Mouse (Mus musculus) midbrain, embryonic 13.5 days (tissue): Measurements from ENCODE around the gene Cracr2b. TPM values are rescaled to one million over a fixed set of nuclear protein-coding genes. Genes with fewer than 3 reads are reported as not detected.
A peak's percentile ranks its signal among the peaks of the same experiment; 100 is the strongest.
"Not testable (repeated sequence)": the region's sequence is repeated elsewhere in the genome, so short reads cannot be mapped to it uniquely, and the experiment has no call there.

Source experiments
- ATAC-seq: fragments of 200-750 bp; cut with Nextera tagmentation; 2 replicates; pipeline ENCODE4 v1.8.0; 2017; ENCODE audit warnings: mild to moderate bottlenecking, moderate TSS enrichment, moderate library complexity
- H3K27ac ChIP-seq: fragments of 300-500 bp; sonication (generic); 2 replicates; pipeline ENCODE4 v1.5.1; 2015; ENCODE audit warnings: inconsistent platforms, mild to moderate bottlenecking, moderate library complexity
- H3K27me3 ChIP-seq: fragments of 300-500 bp; sonication (generic); 2 replicates; pipeline ENCODE4 v1.6.1; 2015; ENCODE audit warnings: mild to moderate bottlenecking, inconsistent platforms
- H3K36me3 ChIP-seq: fragments of 300-500 bp; sonication (generic); 2 replicates; pipeline ENCODE4 v1.6.1; 2015; ENCODE audit warnings: mild to moderate bottlenecking, inconsistent platforms
- H3K4me1 ChIP-seq: fragments of 300-500 bp; sonication (generic); replicated peaks from 2 replicates; pipeline ENCODE4 v1.6.1; 2015; ENCODE audit warnings: inconsistent platforms
- H3K4me2 ChIP-seq: fragments of 300-500 bp; sonication (generic); replicated peaks from 2 replicates; pipeline ENCODE4 v1.6.1; 2015; ENCODE audit warnings: moderate library complexity, mild to moderate bottlenecking, inconsistent platforms
- H3K4me3 ChIP-seq: fragments of 300-500 bp; sonication (generic); replicated peaks from 2 replicates; pipeline ENCODE4 v1.5.1; 2015; ENCODE audit warnings: mild to moderate bottlenecking, inconsistent platforms
- H3K9ac ChIP-seq: fragments of 300-500 bp; sonication (generic); replicated peaks from 2 replicates; pipeline ENCODE4 v1.6.1; 2015; ENCODE audit warnings: mild to moderate bottlenecking, inconsistent platforms
- H3K9me3 ChIP-seq: fragments of 300-500 bp; sonication (generic); 2 replicates; pipeline ENCODE4 v1.6.1; 2016; ENCODE audit warnings: mild to moderate bottlenecking, inconsistent platforms
- WGBS: fragments of 180-500 bp; shearing (Covaris S2); methylation state at CpG from one replicate; pipeline ENCODE4 v1.1.7; 2015; 5-methylcytosine and 5-hydroxymethylcytosine counted together
- polyA plus RNA-seq: library from polyadenylated mRNA; unstranded; fragments of >200 nt; fragmentation: Nextera tagmentation; extraction: Ambion mirVana; gene quantifications from 2 replicates; pipeline ENCODE4 v1.2.1, GENCODE M21; 2015

The Cracr2b gene
- polyA plus RNA-seq, 1 experiment from 2014 or later: 6.8 TPM

- H3K27ac ChIP-seq, H3K27me3 ChIP-seq, ATAC-seq, H3K4me3 ChIP-seq, H3K9me3 ChIP-seq, H3K4me2 ChIP-seq, H3K9ac ChIP-seq: not testable (repeated sequence)
- peaks cover 37% of the 10 kb centered on the region for H3K4me1 ChIP-seq
- WGBS: 94% methylated on average over 3 of the region's 3 CpGs
- H3K36me3 ChIP-seq: peaks cover 30% of the 10 kb centered on the region
These were observed 14.5 kb upstream of the Cracr2b start for GRCm38 (mm10) chr7:141446374-141446773.

- H3K4me3 ChIP-seq: peak within 1 kb of the TSS; percentile 89
- H3K9ac ChIP-seq: peak within 1 kb of the TSS; percentile 91
- no peaks in the 10 kb centered on the region for H3K9me3 ChIP-seq
- peaks cover 40% of the 10 kb centered on the region for H3K36me3 ChIP-seq
- H3K27ac ChIP-seq: peak within 1 kb of the TSS; percentile 92
- WGBS: under 1% methylated on average over 63 of the region's 63 CpGs
- peaks cover 31% of the 10 kb centered on the region for H3K4me1 ChIP-seq
- H3K27me3 ChIP-seq: no peaks in the 10 kb centered on the region
- H3K4me2 ChIP-seq: peak within 1 kb of the TSS; percentile 83
- peak; percentile 95 for ATAC-seq
These were observed 13.5 kb upstream of the Cracr2b start, which contains the start of gene Rplp2 for GRCm38 (mm10) chr7:141447110-141447991. Gene Rplp2, plus strand, starts transcription at chr7:141447370.

GRCm38 (mm10) chr7:141451928-141452327, 9.0 kb upstream of the Cracr2b start:
- ATAC-seq: no peak
- Histone ChIP-seq H3K27ac (no peak overlapping the region), H3K4me1 (peaks cover 31% of the 10 kb centered on the region), H3K4me3 (no peak overlapping the region), H3K9ac (no peak overlapping the region), H3K4me2 (no peak overlapping the region), H3K36me3 (peaks cover 40% of the 10 kb centered on the region), H3K27me3 (no peaks in the 10 kb centered on the region), H3K9me3 (no peaks in the 10 kb centered on the region)

- Histone ChIP-seq H3K4me2 (no peak overlapping the region), H3K4me3 (no peak overlapping the region), H3K9ac (no peak overlapping the region), H3K36me3 (peaks cover 38% of the 10 kb centered on the region), H3K9me3 (no peaks in the 10 kb centered on the region), H3K27ac (no peak overlapping the region), H3K27me3 (no peaks in the 10 kb centered on the region), H3K4me1 (peaks cover 24% of the 10 kb centered on the region)
- WGBS: 90% methylated on average over 2 of the region's 2 CpGs
- no peak for ATAC-seq
These were observed 7.3 kb upstream of the Cracr2b start for GRCm38 (mm10) chr7:141453636-141454035.

GRCm38 (mm10) chr7:141454967-141455551, 5.8 kb upstream of the Cracr2b start, which contains the start of gene Pnpla2:
Gene Pnpla2, plus strand, starts transcription at chr7:141455198.
- H3K9ac ChIP-seq: peak within 1 kb of the TSS; percentile 76
- ATAC-seq: peak; percentile 84
- peak within 1 kb of the TSS; percentile 68 for H3K27ac ChIP-seq
- H3K4me1 ChIP-seq: peaks cover 19% of the 10 kb centered on the region
- peaks cover 13% of the 10 kb centered on the region for H3K27me3 ChIP-seq
- H3K4me3 ChIP-seq: peak within 1 kb of the TSS; percentile 68
- H3K9me3 ChIP-seq: no peaks in the 10 kb centered on the region
- peak within 1 kb of the TSS; percentile 89 for H3K4me2 ChIP-seq
- under 1% methylated on average over 42 of the region's 45 CpGs for WGBS
- H3K36me3 ChIP-seq: peaks cover 37% of the 10 kb centered on the region

GRCm38 (mm10) chr7:141455610-141456314, 5.1 kb upstream of the Cracr2b start:
- peak overlapping the region; percentile 68 for H3K4me3 ChIP-seq
- peaks cover 19% of the 10 kb centered on the region for H3K4me1 ChIP-seq
- peaks cover 30% of the 10 kb centered on the region for H3K36me3 ChIP-seq
- 2% methylated on average over 23 of the region's 23 CpGs for WGBS
- peaks cover 20% of the 10 kb centered on the region for H3K27me3 ChIP-seq
- no peaks in the 10 kb centered on the region for H3K9me3 ChIP-seq
- peak overlapping the region; percentile 68 for H3K27ac ChIP-seq
- peak overlapping the region; percentile 76 for H3K9ac ChIP-seq
- peak; percentile 40 for ATAC-seq
- peak overlapping the region; percentile 89 for H3K4me2 ChIP-seq

GRCm38 (mm10) chr7:141456739-141457138, 4.2 kb upstream of the Cracr2b start:
- peaks cover 20% of the 10 kb centered on the region for H3K36me3 ChIP-seq
- 87% methylated on average over 6 of the region's 6 CpGs for WGBS

GRCm38 (mm10) chr7:141457236-141457635, 3.7 kb upstream of the Cracr2b start:
- Histone ChIP-seq H3K4me3 (no peak overlapping the region), H3K4me1 (peaks cover 27% of the 10 kb centered on the region), H3K4me2 (no peak overlapping the region), H3K36me3 (peaks cover 15% of the 10 kb centered on the region), H3K27me3 (peaks cover 35% of the 10 kb centered on the region), H3K27ac (no peak overlapping the region), H3K9ac (no peak overlapping the region), H3K9me3 (no peaks in the 10 kb centered on the region)
- WGBS: 93% methylated on average over 14 of the region's 14 CpGs
- no peak for ATAC-seq

More at GRCm38 (mm10) chr7:141456739-141457138, 4.2 kb upstream of the Cracr2b start:
- H3K9ac ChIP-seq: no peak overlapping the region
- H3K4me2 ChIP-seq: no peak overlapping the region
- no peak overlapping the region for H3K27ac ChIP-seq
- H3K27me3 ChIP-seq: peaks cover 30% of the 10 kb centered on the region
- ATAC-seq: no peak
- no peaks in the 10 kb centered on the region for H3K9me3 ChIP-seq
- H3K4me3 ChIP-seq: no peak overlapping the region
- peaks cover 23% of the 10 kb centered on the region for H3K4me1 ChIP-seq

GRCm38 (mm10) chr7:141457986-141458660, 2.8 kb upstream of the Cracr2b start:
- Histone ChIP-seq H3K4me1 (peaks cover 27% of the 10 kb centered on the region), H3K4me2 (no peak overlapping the region), H3K9me3 (no peaks in the 10 kb centered on the region), H3K4me3 (no peak overlapping the region), H3K27ac (no peak overlapping the region), H3K36me3 (peaks cover 13% of the 10 kb centered on the region), H3K27me3 (peaks cover 44% of the 10 kb centered on the region), H3K9ac (no peak overlapping the region)
- no peak for ATAC-seq
- WGBS: 73% methylated on average over 15 of the region's 15 CpGs

GRCm38 (mm10) chr7:141458661-141459060, 2.2 kb upstream of the Cracr2b start:
- no peak for ATAC-seq
- 89% methylated on average over 11 of the region's 11 CpGs for WGBS
- H3K9ac ChIP-seq: no peak overlapping the region
- no peak overlapping the region for H3K4me3 ChIP-seq
- H3K4me2 ChIP-seq: no peak overlapping the region
- peaks cover 13% of the 10 kb centered on the region for H3K36me3 ChIP-seq
- H3K27ac ChIP-seq: no peak overlapping the region
- peaks cover 27% of the 10 kb centered on the region for H3K4me1 ChIP-seq
- H3K9me3 ChIP-seq: no peaks in the 10 kb centered on the region
- peaks cover 49% of the 10 kb centered on the region for H3K27me3 ChIP-seq

- Histone ChIP-seq H3K4me3 (no peak overlapping the region), H3K27me3 (peaks cover 55% of the 10 kb centered on the region), H3K4me1 (peaks cover 27% of the 10 kb centered on the region), H3K36me3 (peaks cover 13% of the 10 kb centered on the region), H3K27ac (no peak overlapping the region), H3K9ac (no peak overlapping the region), H3K4me2 (no peak overlapping the region), H3K9me3 (no peaks in the 10 kb centered on the region)
- no peak for ATAC-seq
- 91% methylated on average over 17 of the region's 17 CpGs for WGBS
These were observed 1.6 kb upstream of the Cracr2b start for GRCm38 (mm10) chr7:141459301-141459711.
